Mouse (Mus musculus): Measurements from ENCODE around the gene Rnf149. TPM values are rescaled to one million over a fixed set of nuclear protein-coding genes. Genes with fewer than 3 reads are reported as not detected.
A peak's percentile ranks its signal among the peaks of the same experiment; 100 is the strongest.

The Rnf149 gene
- total RNA-seq, 2 experiments from 2014 or later = 17.4 to 18.4 TPM

DNA sequence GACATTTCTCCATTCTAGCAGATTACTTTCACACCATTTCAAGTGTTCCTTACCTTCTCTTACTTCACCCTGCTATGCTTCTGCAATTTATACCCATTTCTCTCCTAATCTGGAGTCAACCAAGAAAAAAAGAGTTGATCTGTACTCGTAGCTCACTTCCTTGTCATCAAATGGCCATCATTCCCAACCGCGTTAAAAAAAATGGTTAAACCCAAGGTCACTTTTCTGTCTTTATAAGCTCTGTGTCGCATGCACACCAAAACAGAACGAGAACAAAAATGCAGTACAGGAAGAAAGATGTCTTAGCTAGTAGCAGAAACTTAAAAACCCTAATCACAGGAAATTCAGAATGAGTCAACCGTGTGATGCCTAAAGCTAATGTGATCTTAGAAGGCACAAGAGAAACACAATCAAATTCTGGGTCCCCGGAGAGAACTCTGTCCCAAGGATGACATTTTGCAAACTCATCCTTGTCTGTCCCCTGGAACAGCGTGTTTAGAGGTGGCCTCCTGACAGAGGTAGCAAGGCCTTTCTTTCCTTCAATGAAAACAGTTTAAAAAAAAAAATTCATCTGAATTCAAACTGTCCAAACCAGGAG lies 1.3 kb downstream of the Rnf149 start:
- DNase-seq = no peak

GRCm38 (mm10) chr1:39573890-39574289 lies 3.3 kb downstream of the Rnf149 start:
- no peak for DNase-seq

GRCm38 (mm10) chr1:39571653-39572052 lies 5.6 kb downstream of the Rnf149 start:
- DNase-seq = no peak

DNA sequence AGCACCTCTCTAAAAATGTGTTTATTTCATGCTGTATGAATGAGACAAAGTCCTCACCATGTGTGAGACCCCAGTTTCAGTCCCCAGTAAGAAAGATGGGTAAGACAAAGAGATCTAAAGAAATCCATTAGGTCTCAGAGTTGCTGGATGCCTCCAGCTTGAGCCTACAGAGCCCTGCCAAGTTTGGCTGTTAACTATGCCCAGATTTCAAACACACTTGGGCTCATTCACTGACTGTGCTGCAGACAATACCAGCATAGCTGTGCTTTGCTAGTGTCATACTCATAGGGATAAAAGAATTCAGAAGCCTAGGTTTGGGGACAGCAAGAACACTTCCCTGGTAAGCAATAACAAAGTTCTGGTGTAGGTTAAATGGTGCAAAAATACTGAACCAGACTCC lies 9.1 kb downstream of the Rnf149 start:
- no peak for DNase-seq

GRCm38 (mm10) chr1:39564603-39565002 lies 12.6 kb downstream of the Rnf149 start:
- no peak for DNase-seq

DNA sequence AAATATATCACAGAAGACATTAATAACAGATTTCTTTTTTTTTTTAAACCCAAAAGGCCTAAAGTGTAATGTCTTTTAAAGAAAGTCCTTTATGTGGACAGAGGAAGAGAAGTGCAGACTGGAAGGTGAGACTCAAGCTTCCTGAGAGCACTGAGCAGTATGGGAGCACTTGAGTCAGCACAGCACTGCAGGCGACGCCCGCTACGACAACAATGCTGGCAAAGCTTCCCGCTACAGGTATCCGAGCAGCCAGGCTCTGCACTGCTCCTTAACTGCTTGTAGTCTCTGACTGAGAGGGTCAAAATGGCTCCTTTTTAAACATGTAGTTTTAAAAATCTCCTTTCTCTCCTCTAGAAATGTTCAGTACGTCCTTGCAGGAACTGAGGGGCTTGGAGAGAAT lies 14.0 kb downstream of the Rnf149 start:
- no peak for DNase-seq

- no peak for DNase-seq
Observed at GRCm38 (mm10) chr1:39561920-39562319, 15.3 kb downstream of the Rnf149 start.

DNA sequence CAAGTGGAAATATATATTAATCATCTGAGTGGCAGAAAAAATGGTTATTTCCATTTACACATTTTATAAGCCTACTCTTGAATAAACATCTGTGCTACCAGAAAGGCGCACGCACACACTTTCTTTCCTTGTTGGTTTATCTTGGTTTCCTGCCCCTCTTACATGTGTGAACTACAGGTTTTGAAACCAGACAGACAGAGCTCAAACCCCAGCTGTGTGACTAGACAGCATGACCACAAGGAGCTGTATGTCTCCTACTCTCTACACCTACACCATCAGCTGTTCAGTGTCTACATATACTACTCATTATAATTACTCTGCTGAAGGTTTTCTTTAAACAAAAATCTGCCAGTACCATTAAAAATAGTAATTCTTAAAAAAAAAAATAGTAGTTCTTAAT lies 18.2 kb downstream of the Rnf149 start:
- no peak for DNase-seq

- DNase-seq = no peak
Observed at GRCm38 (mm10) chr1:39555556-39556415, 21.4 kb downstream of the Rnf149 start.

- DNase-seq = peak; percentile 57
Observed at GRCm38 (mm10) chr1:39549831-39550230, 27.4 kb downstream of the Rnf149 start.

DNA sequence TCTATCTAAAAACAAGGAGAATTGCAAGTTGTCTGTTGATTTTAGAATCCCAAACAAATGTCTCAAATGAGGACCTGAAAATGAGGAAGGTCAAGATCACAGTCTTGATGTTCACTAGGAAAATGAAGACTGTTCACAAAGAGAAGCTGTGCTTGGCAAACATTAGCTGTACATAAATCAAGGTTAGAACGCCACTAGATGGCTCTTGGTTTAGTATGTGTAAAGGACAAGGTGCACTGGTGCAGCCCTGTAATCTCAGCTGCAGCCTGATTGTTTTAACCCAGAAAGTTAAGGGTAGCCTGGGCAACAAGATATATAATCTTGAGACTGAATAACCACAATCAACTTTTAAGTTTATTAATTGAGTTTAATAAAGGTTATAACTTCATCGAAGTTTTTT lies 30.0 kb downstream of the Rnf149 start:
- no peak for DNase-seq

- no peak for DNase-seq
Observed at GRCm38 (mm10) chr1:39546160-39546866, 30.9 kb downstream of the Rnf149 start.

GRCm38 (mm10) chr1:39545589-39545988 lies 31.6 kb downstream of the Rnf149 start:
- peak; percentile 45 for DNase-seq

DNA sequence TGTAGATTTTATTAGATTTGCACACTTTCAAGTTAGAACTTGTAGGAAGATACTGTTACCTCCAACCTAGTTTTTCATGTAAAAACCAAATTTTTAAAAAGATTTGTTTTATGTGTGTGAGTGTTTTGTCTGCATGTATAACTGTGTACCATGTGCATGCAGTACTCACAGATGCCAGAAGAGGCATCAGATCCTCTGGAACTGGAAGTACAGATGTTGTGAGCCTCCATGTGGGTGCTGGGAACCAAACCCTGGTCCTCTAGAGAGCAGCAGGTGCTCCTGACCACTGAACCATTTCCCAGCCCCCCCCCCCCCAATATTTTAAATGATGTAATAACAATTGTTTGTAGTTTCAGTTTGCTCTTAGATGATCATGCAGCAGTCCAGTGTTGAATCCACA lies 36.6 kb downstream of the Rnf149 start:
- no peak for DNase-seq

- DNase-seq = no peak
Observed at GRCm38 (mm10) chr1:39537631-39538380, 39.4 kb downstream of the Rnf149 start.

DNA sequence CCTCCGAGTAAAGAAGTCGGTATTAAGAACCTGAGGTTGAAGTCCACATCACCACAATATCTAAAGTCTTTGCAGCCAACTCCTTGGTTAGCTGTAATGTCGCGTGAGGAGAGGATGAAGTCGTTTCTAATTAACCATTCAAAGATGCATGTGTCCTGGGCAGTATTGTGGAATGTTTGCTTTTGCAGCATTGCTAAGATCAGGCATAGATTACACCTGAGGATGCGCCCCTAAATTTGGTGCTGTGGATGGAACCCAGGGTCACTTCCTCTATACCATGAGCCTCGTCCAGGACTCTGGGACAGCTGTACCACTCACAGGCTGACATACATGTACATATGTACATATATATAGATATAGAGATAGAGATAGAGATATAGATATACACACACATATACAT lies 40.5 kb downstream of the Rnf149 start:
- DNase-seq = no peak

- peak; percentile 98 for DNase-seq
Observed at GRCm38 (mm10) chr1:39535515-39536311, 41.5 kb downstream of the Rnf149 start.

DNA sequence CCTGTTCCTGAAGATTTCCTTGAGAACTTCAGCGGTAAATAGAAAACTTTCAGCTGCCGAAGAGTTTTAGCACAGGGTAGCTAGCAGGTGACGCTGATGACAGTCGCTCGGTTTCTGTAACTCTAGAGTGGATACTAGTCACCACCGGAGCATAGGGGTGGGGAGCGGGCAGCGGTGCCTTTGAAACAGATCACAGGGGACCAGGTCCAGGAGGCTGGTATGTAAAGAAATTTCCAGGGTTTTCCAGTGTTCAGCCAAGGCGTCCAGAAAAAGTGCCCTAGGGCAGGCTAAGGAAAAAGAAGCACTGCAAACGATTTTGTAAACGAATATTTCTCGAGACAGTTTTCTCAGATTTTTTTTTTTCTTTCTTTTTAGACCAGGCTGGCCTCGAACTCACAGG lies 42.4 kb downstream of the Rnf149 start, which contains the start of gene Cnot11:
Cnot11 (plus strand) TSS at position 162 of the 400 bp plus-strand sequence.
- DNase-seq = no peak

GRCm38 (mm10) chr1:39533917-39534316 lies 43.3 kb downstream of the Rnf149 start:
- DNase-seq = no peak

DNA sequence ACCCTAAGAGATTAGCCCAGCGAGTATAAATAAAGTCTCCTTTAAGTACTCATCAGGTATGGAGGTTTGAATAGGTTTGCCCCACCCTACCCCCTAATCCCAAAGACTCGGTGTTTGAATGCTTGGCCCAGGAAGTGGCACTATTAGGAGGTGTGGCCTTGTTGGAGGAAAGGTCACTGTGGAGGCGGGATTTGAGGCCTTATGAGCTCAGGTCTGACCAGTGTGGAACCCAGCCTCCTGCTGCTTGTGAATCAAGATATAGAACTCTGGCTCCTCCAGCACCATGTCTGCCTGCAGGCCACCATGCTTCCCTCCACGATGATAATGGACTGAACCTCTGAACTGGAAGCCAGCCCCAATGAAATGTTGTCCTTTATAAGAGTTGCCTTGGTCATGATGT lies 46.2 kb downstream of the Rnf149 start:
- no peak for DNase-seq

DNA sequence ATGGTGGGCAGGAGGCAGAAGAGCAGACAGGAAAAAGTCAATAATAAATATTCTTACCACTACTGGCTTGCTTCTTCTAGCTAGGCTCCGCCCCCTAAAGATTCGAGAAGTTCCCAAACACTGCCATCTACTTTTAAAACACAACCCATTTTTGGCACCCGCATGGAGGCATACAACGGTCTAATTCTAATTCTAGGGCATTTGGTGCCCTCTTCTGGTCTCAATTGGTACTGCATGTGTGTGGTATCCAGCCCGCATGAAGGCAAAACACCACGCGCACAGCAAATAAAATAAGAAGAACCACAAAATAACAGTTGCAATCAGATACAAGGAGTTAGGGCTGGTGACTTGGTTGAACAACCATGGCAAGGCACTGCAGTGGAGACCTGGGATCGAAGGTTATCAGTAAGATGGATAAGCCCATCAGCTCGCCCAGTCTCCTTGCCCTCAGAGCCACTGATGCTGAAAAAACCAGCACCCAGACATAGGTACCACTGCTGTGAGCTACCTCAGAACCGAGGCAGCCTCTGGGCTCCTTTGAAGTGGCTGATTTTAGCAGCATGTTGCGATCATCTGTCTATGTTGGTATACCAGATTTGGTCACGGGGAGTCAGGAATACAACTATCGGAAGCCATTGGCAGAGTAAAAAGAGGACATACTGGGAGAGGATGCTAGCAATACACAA lies 46.8 kb downstream of the Rnf149 start:
- DNase-seq = peak; percentile 89
